Mouse (Mus musculus) left cerebral cortex, adult 2 months (tissue): Measurements from ENCODE around the gene Tex264. TPM values are rescaled to one million over a fixed set of nuclear protein-coding genes. Genes with fewer than 3 reads are reported as not detected.

Experiments used
- DNase-seq, 2 experiments: peaks; one replicate each; pipeline ENCODE4 v3.0.0; 2021 to 2022; ENCODE audit warnings: low spot score in 2 of 2, mixed read lengths in 1 of 2; ENCODE audit errors: extremely low spot score in 1 of 2
- H3K27ac ChIP-seq: fragments of 200-600 bp; 2 replicates; pipeline ENCODE4 v1.8.1; 2022
- H3K4me3 ChIP-seq: fragments of 200-600 bp; 2 replicates; pipeline ENCODE4 v1.8.1; 2022
- CTCF ChIP-seq: fragments of 200-600 bp; IDR thresholded peaks from 2 replicates; pipeline ENCODE4 v1.8.1; 2022; ENCODE audit warnings: antibody characterized with exemption, mild to moderate bottlenecking, moderate library complexity
- intact Hi-C: fragments of 180-260 bp; cut with DNase I; formaldehyde crosslinking; loops from one replicate; pipeline ENCODE4 v1.15.1; 2025
- long read RNA-seq, 2 experiments: library from polyadenylated mRNA; stranded (forward); transcript quantifications; one replicate each; pipeline ENCODE4 v2.0.0; 2021; ENCODE audit warnings: borderline mapping rate in 2 of 2
- total RNA-seq, 2 experiments: library from RNA; stranded (reverse); gene quantifications; 2 replicates each; pipeline ENCODE4 v1.2.3; 2021

The Tex264 gene
- total RNA-seq = 10 to 100 TPM; 92.2 to 98.1 TPM
- long read RNA-seq, experiment 1, transcript Tex264-202 (6 exons, 1,896 nt) = minor isoform, 23 of 82 reads
- long read RNA-seq, experiment 1, transcript Tex264-203 (6 exons, 1,364 nt) = minor isoform, 12 of 82 reads
- long read RNA-seq, experiment 1, transcript Tex264-201 (6 exons, 1,391 nt) = major isoform, 26 of 82 reads
- long read RNA-seq, experiment 1, partial matches to known transcripts = 8 of 82 reads
- long read RNA-seq, experiment 1, other reads (novel, unspliced or antisense) = 10 of 82 reads
- long read RNA-seq, experiment 2, transcript Tex264-202 (6 exons, 1,896 nt) = minor isoform, 15 of 55 reads
- long read RNA-seq, experiment 2, transcript Tex264-203 (6 exons, 1,364 nt) = minor isoform, 8 of 55 reads
- long read RNA-seq, experiment 2, transcript Tex264-201 (6 exons, 1,391 nt) = major isoform, 24 of 55 reads
- long read RNA-seq, experiment 2, partial matches to known transcripts = 3 of 55 reads
- long read RNA-seq, experiment 2, other reads (novel, unspliced or antisense) = 5 of 55 reads

DNA sequence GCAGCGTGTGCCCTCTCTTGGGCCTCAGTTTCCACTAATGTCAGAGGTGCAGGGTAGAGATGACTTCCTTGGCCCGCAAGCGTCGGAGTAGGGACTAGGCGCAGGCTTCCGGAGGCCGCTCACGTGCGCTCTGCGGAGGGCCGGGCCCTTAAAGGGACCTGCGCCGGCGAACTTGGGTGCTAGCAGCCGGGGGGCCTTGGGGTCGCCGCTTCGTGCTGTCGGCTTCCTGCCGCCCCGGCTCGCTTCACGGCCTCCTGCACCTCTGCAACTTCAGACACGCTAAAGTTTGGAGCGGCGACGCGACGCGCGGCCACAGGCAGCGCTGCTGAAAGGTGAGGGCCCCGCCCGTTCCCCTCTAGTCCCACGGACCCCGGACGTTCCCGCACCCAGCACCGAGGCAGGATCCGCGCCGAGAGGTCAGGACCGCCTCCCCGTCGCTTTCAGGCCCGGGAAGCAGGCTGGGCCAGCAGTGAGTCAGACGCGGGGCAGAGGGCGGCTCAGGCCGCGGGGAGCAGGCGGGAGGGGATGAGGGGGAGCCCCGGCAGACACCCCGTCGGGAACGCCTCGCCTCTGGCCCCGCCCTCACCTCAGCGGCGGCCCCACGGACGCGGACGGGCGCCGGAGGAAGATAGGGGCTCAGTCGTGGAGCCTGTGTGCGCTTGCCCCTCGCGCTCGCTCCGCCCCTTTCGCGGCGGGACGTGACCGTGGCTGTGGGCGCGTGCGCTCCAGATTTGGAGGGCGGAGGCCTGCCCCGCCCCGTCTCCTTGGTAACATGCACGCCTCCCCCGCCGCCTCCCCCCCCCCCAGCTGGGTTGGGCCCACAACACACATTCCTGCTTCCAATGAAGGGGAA lies at the start of gene Tex264:
Gene Tex264 (minus strand): TSS at position 679 of the 853 bp plus-strand sequence.
- intact Hi-C loops = loop anchor here (1.0 to 10.0 kb wide), 3 partner anchors 136 to 609 kb away; partner anchors contain the start of genes Cish, Dcaf1 and Rbm15b

DNA sequence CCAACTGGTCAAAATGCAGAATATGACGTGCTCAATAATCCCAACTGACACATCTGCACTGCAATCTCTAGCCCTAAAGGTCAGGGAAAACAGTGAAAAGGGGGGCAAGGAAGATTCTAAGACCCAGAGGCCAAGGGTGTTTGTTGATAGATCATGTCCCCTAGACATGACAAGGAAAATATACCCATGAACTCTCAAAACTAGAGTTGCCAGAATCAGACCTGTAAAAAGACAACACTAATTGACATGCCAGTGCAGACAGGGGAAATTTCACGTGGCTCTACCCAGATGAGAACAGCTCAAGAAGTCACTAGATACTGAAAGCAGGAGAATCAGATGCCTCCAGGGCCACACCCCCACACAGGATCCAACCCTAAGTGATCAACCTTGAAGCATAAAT lies 48.0 kb upstream of the Tex264 start:
- TF ChIP-seq CTCF = no peak
- intact Hi-C loops = loop anchor here (5.0 kb wide), 1 partner anchor 54 kb away; the partner anchor contains the start of gene Rad54l2
- no peak for DNase-seq
- no peak overlapping the region for H3K4me3 ChIP-seq
- H3K27ac ChIP-seq = no peak overlapping the region

More for the DNA sequence above, at the start of gene Tex264:
- Histone ChIP-seq H3K4me3 (peak within 1 kb of the TSS; percentile 52), H3K27ac (peak within 1 kb of the TSS; percentile 95)
- DNase-seq = peak; percentile 88 to 90
- no peak for TF ChIP-seq CTCF

DNA sequence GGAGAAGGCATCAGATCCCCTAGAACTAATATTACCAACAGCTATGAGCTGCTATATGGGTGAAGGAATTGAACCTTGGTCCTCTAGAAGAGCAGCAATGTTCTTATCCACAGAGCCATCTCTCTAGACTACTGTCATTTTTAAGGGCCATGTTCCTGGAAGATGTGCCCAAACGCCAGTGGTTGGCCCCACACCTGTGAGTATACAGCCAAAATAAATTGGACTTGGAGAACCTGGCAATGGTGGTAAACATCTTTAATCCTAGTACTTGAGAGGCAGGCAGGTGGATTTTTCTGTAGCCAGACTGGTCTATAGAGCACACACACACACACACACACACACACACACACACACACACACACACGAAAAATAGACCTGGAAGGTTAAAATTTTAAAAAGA lies 43.7 kb upstream of the Tex264 start:
- no peak overlapping the region for H3K4me3 ChIP-seq
- no peak overlapping the region for H3K27ac ChIP-seq
- intact Hi-C loops = no loop called here
- TF ChIP-seq CTCF = no peak
- DNase-seq = no peak

DNA sequence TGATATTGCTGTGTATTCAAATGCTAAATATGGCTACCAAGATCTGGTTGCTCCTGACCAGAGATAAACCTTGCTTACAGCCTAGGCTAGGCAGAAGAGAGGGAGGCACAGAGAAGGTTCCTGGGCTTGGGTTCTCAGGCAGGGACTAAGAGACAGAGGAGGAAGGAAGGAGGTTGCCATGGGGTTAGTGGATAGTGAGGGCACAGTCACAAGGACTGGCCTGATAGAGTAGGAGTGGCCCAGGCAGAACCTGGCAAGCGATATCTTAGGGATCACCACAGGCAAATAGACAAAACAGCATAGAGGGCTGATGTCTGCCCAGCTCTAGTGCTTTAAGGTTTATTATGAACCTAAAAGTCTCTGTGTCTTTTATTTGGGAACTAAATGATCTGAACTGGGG lies 41.2 kb upstream of the Tex264 start:
- H3K4me3 ChIP-seq = no peak overlapping the region
- intact Hi-C loops = no loop called here
- no peak for TF ChIP-seq CTCF
- no peak for DNase-seq
- no peak overlapping the region for H3K27ac ChIP-seq

GRCm38 (mm10) chr9:106725435-106725834 lies 39.7 kb upstream of the Tex264 start:
- intact Hi-C loops = no loop called here
- H3K4me3 ChIP-seq = no peak overlapping the region
- no peak for DNase-seq

DNA sequence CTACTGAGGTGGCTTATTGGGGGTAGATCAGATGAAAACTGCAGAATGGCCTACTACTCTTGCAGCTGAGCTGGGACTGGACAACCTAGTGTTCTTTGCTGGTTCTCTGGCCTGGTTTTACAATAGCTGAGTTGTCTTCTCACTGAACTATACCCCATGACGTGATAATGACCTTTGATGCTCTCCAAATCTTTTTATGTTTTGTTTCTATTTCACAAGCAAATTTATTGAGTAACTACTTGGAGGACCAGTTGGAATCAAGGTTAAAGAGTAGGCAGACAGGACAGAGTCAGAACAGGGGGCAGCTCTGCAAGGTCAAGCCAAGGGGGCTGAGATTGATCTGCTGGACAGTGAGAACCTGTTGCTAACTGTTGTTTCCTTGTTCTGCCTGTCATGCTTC lies 39.1 kb upstream of the Tex264 start:
- no peak for TF ChIP-seq CTCF
- H3K4me3 ChIP-seq = no peak overlapping the region
- no peak for DNase-seq
- H3K27ac ChIP-seq = no peak overlapping the region
- intact Hi-C loops = no loop called here

More at GRCm38 (mm10) chr9:106725435-106725834, 39.7 kb upstream of the Tex264 start:
- TF ChIP-seq CTCF = no peak
- H3K27ac ChIP-seq = no peak overlapping the region

DNA sequence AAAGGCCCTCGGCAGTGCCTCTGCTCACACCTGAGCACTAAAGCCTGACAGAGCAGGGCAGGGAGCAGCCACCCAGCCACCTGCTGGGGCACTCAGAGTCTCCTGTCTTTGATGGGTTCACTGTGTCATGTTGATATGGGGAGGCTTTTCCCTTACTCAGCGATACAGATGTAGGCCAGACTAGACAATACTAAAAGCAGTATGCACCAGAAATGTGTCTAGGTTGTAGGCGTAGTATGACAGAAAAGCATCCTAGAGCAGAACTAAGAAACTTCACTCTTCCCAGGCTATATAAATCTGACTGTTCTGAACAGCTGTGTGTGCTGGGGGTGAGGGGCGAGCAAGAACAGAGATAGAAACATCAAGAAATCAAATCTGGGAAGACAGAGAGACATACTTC lies 31.0 kb upstream of the Tex264 start:
- H3K4me3 ChIP-seq = no peak overlapping the region
- DNase-seq = no peak
- no peak for TF ChIP-seq CTCF
- intact Hi-C loops = no loop called here
- no peak overlapping the region for H3K27ac ChIP-seq

DNA sequence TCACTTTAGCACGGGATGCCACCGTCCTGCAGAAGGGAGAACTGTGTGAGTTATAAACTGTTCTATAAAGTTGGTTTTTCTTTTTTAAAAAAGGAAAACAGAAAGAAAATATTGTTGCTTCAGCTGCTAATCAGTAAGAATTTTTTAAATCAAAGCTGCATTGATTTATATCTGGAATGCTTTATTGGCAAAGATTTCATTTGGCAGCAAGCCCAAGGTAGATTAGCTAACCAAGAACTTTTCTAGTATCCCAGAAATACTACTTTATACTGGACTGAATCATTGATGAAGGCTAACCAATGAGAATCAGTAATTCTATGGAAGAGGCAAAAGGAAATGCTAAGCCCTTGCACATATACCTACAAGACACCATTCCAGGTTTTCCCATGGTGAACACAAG lies 30.5 kb upstream of the Tex264 start:
- intact Hi-C loops = no loop called here
- no peak overlapping the region for H3K4me3 ChIP-seq
- no peak for TF ChIP-seq CTCF
- no peak for DNase-seq
- H3K27ac ChIP-seq = no peak overlapping the region

DNA sequence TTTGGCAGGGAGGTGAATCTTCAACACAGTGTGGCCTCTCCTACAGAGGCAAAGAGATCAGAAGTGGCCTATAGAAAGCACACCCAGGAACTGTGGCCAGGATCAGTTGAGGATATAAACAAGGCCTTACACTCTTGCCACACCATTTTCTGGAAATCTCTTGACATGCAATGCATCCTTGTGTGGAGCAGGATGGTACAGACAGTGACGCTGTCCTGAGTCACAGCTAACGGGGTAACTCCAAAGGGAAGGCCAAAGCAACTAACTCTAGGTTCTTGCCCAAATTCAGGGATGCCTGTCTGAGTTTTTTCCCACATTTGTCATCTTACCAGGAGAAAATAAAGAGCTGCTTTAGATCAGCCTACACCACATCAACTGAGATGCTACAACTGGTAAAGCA lies 26.7 kb upstream of the Tex264 start:
- H3K27ac ChIP-seq = no peak overlapping the region
- no peak for TF ChIP-seq CTCF
- intact Hi-C loops = no loop called here
- DNase-seq = no peak
- no peak overlapping the region for H3K4me3 ChIP-seq

DNA sequence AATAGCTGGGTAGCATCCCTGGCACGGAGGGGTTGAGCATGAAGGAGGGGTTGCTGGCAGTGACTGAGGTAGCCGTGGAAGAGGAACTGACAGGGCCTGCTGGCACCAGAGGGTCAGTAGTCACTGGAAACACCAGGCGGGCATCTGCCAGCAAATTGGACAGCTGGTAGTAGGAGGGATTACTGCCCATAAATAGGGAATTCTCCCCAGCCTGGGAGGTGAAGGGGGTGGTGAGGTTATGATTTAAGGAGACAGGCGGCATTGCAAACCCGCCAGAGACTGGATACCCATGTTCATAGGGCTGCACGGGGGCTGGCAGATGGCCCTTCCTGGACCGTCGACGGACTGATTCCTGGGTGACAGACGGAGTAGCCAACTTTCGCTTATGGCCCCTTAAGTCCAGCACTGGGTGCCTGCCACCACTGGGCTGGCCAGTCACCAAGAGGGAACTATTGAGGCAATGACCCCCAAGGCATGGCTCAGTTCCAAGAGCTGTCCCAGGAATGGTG lies 7.3 kb upstream of the Tex264 start:
- intact Hi-C loops = no loop called here
- no peak for TF ChIP-seq CTCF
- no peak overlapping the region for H3K27ac ChIP-seq

DNA sequence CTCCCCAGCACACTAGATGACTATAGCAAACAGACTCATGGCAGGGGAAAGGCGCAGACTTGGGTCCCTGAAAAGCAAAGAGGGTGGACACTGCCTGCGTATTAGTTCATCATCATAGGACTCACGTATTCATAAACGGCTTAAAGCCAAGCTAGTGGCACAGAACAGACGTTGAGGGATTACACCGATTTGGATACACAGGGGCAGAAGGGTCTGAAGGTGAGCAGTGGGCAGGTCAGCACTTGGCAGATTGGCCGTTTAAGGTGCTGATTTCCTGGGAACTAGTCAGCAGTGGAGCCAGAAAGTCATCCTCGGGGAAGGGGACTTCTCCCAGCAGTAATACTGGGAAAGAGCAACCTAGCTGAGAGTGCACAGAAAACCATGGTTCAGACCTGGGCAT lies 3.1 kb upstream of the Tex264 start:
- TF ChIP-seq CTCF = no peak
- H3K4me3 ChIP-seq = no peak overlapping the region
- no peak overlapping the region for H3K27ac ChIP-seq
- intact Hi-C loops = loop anchor here (10.0 kb wide), 1 partner anchor 606 kb away; the partner anchor contains the start of gene Cish
- DNase-seq = no peak

More for the DNA sequence above, 7.3 kb upstream of the Tex264 start:
- H3K4me3 ChIP-seq = no peak overlapping the region
- DNase-seq = no peak
